In the genomic region with DNA sequence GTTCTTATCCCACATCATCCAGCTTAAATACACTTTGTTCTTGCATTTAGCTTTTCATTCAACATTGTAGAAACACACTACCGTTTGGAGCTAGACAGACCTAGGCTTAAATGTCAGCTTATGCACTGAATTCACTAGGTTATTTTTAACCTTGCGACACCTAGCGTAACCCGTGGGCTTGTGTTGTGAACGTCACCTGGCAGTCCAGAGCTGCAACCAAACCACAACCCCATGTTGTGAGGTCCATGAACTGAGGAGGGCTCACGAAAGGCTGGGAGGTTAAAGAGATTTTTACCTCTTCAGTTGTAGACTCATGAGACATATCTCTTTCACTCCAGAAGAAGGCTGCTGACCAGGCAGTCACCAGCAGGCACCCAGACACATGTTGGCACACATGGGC, we compare ENCODE assay signal across 7 mouse cellular contexts.
"Had no signal": no experiment of that assay in that cellular context is flagged by ENCODE, and none has a peak within 500 bp of the region (broad histone marks: within the 10 kb centered on the region; RNA-seq: fewer than 3 reads in every experiment).

No protein-coding gene starts in this region.

- DNase-seq: kidney, adult 2 months; kidney, postnatal 14 days; layer of hippocampus, adult 9-11 months; layer of hippocampus, postnatal 36 days; spleen, adult 18-20 months; thymus, adult 18-20 months; thymus, postnatal 25 days had no signal
